Mouse (Mus musculus): ENCODE measurements around the gene Wdr11.

DNA sequence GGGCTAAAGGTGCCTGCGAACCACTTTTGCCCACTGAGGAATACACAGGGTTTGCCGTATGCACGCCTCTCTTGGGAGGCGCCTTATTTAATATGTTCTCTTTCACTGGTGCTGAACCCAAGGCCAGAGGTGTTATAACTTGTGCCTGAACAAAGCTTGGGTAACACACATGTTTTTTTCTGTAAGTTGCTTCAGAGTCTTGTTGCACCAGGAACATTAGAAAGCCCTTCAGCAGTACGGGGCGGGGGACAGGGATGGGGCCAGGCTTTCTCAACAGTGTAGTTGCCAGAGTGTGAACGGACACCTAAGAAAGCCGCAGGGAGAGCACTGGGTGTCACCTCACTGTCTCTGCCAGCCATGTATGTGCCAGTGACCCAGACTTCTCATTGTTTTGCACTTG is 68.1 kb downstream of the Wdr11 start:
- TF ChIP-seq CTCF (conservative IDR thresholded peaks at IDR 0.05; ENCODE audit: low read length) (no peak), POU5F1 (IDR thresholded peaks at IDR 0.05; ENCODE audit: borderline replicate concordance, low read length) (no peak), NANOG (IDR thresholded peaks at IDR 0.05; ENCODE audit: borderline replicate concordance, low read length) (no peak)
